Mouse (Mus musculus) adrenal gland, postnatal 10 days (tissue): ENCODE results near the gene Wee2. TPM values are rescaled to one million over a fixed set of nuclear protein-coding genes. Genes with fewer than 3 reads are reported as not detected.

Experiments
- DNase-seq: peaks from one replicate; pipeline ENCODE4 v3.0.0; 2021; ENCODE audit warnings: mixed read lengths
- total RNA-seq, 2 experiments: library from RNA; stranded (reverse); gene quantifications; 2 replicates each; pipeline ENCODE4 v1.2.3; 2021

Wee2 gene
- total RNA-seq, 2 experiments from 2014 or later, result not detected

GRCm38 (mm10) chr6:40436047-40436483 is 2.8 kb upstream of the Wee2 start, which contains the start of gene E330009J07Rik:
TSS of gene E330009J07Rik (minus strand) at chr6:40436135.
- peak; percentile 94 for DNase-seq

- DNase-seq, result no peak
Measured at GRCm38 (mm10) chr6:40439731-40440130, 843 bp downstream of the Wee2 start.

- no peak for DNase-seq
Measured at GRCm38 (mm10) chr6:40441276-40441675, 2.4 kb downstream of the Wee2 start.

GRCm38 (mm10) chr6:40441755-40442154 is 2.9 kb downstream of the Wee2 start:
- DNase-seq, result no peak

- no peak for DNase-seq
Measured at GRCm38 (mm10) chr6:40443281-40443928, 4.5 kb downstream of the Wee2 start.

- no peak for DNase-seq
Measured at GRCm38 (mm10) chr6:40448626-40449025, 9.7 kb downstream of the Wee2 start.

- DNase-seq, result no peak
Measured at GRCm38 (mm10) chr6:40454436-40455041, 15.7 kb downstream of the Wee2 start.

- DNase-seq, result no peak
Measured at GRCm38 (mm10) chr6:40465710-40466109, 26.8 kb downstream of the Wee2 start.

GRCm38 (mm10) chr6:40470916-40471719 is 32.2 kb downstream of the Wee2 start, which contains the start of gene Ssbp1:
TSS of gene Ssbp1 (plus strand) at chr6:40471352.
- DNase-seq, result peak; percentile 93

- DNase-seq, result no peak
Measured at GRCm38 (mm10) chr6:40471720-40472010, 32.8 kb downstream of the Wee2 start.

GRCm38 (mm10) chr6:40476132-40476531 is 37.2 kb downstream of the Wee2 start:
- DNase-seq, result no peak

GRCm38 (mm10) chr6:40479705-40480104 is 40.8 kb downstream of the Wee2 start:
- no peak for DNase-seq

- DNase-seq, result no peak
Measured at GRCm38 (mm10) chr6:40482318-40482717, 43.4 kb downstream of the Wee2 start.

GRCm38 (mm10) chr6:40490933-40491332 is 52.0 kb downstream of the Wee2 start, which contains the start of gene Tas2r137:
TSS of gene Tas2r137 (plus strand) at chr6:40491233.
- no peak for DNase-seq

- no peak for DNase-seq
Measured at GRCm38 (mm10) chr6:40493229-40493628, 54.3 kb downstream of the Wee2 start, which contains the start of gene Tas2r108. TSS of gene Tas2r108 (plus strand) at chr6:40493529.

Other genes starting within 250 kb of the Wee2 start
- 10 to 100 TPM; 32.3 to 39.3 TPM for gene Agk, start 113.9 kb upstream of the Wee2 start, total RNA-seq
- gene E330009J07Rik, start 3.0 kb upstream of the Wee2 start, total RNA-seq, result 10 to 100 TPM; 14.0 to 16.4 TPM
- 10 to 100 TPM; 56.9 to 70.5 TPM for gene Ssbp1, start 32.3 kb downstream of the Wee2 start, total RNA-seq
- gene Tas2r137, start 52.1 kb downstream of the Wee2 start, total RNA-seq, result not detected
- gene Tas2r108, start 54.4 kb downstream of the Wee2 start, total RNA-seq, result not detected
- not detected for gene Prss37, start 80.4 kb downstream of the Wee2 start, total RNA-seq
- not detected for gene Olfr461, start 116.0 kb downstream of the Wee2 start, total RNA-seq
- gene Olfr460, start 130.4 kb downstream of the Wee2 start, total RNA-seq, result not detected
- gene Clec5a, start 146.7 kb downstream of the Wee2 start, total RNA-seq, result 1 to 10 TPM in 1 of 2 experiments, under 1 TPM in 1; 0.75 to 1.4 TPM
- gene Tas2r138, start 174.2 kb downstream of the Wee2 start, total RNA-seq, result not detected
- gene Mgam, start 189.7 kb downstream of the Wee2 start, total RNA-seq, result 10 to 100 TPM in 1 of 2 experiments, 1 to 10 TPM in 1; 6.8 to 11.1 TPM